Mouse (Mus musculus): ENCODE measurements around the gene D17H6S53E.

DNA sequence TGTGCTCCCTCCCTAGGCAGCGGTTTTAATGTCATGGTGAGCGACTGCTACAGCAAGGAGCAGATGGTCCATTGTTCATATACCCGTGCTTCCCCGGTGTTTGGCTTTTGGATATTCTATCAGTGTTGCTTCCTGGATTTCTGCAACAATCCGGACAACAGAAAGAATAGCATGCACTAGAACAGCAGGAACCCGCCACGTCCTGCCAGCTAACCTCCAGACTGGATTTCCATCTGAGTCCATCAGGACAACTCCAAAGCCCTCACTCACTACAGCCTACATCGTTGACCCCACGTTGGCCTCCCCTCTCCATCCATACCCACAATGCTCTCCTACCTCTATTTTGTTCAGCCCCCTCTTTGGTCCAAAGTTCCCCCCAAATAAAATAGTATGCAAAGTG is 14.4 kb upstream of the D17H6S53E start:
- TF ChIP-seq CTCF (conservative IDR thresholded peaks at IDR 0.05; ENCODE audit: low read length) (no peak), NANOG (IDR thresholded peaks at IDR 0.05; ENCODE audit: borderline replicate concordance, low read length) (no peak), POU5F1 (IDR thresholded peaks at IDR 0.05; ENCODE audit: borderline replicate concordance, low read length) (no peak)
